Mouse (Mus musculus) intestine, embryonic 16.5 days (tissue): ENCODE measurements around the gene Rcan1. TPM values are rescaled to one million over a fixed set of nuclear protein-coding genes. Genes with fewer than 3 reads are reported as not detected.
A peak's percentile ranks its signal among the peaks of the same experiment; 100 is the strongest.

Source experiments
- ATAC-seq: fragments of 200-750 bp; cut with Nextera tagmentation; 2 replicates; pipeline ENCODE4 v1.8.0; 2017; ENCODE audit warnings: moderate TSS enrichment, moderate library complexity
- H3K27ac ChIP-seq: fragments of 300-500 bp; sonication (generic); 2 replicates; pipeline ENCODE4 v1.5.1; 2014; ENCODE audit warnings: mild to moderate bottlenecking, low read length
- H3K27me3 ChIP-seq: fragments of 300-500 bp; sonication (generic); replicated peaks from 2 replicates; pipeline ENCODE4 v1.6.1; 2014; ENCODE audit warnings: low read length, control low read depth, mixed read lengths; ENCODE audit not compliant: control insufficient read depth, insufficient read depth
- H3K36me3 ChIP-seq: fragments of 300-500 bp; sonication (generic); 2 replicates; pipeline ENCODE4 v1.6.1; 2014; ENCODE audit warnings: low read length, control low read depth; ENCODE audit not compliant: control insufficient read depth, insufficient read depth
- H3K4me1 ChIP-seq: fragments of 300-500 bp; sonication (generic); 2 replicates; pipeline ENCODE4 v1.6.1; 2014; ENCODE audit warnings: low read length, control low read depth, mixed read lengths; ENCODE audit not compliant: control insufficient read depth, insufficient read depth
- H3K4me2 ChIP-seq: fragments of 300-500 bp; sonication (generic); 2 replicates; pipeline ENCODE4 v1.6.1; 2014; ENCODE audit warnings: low read depth, low read length, control low read depth
- H3K4me3 ChIP-seq: fragments of 300-500 bp; sonication (generic); 2 replicates; pipeline ENCODE4 v1.5.1; 2014; ENCODE audit warnings: mild to moderate bottlenecking, low read length
- H3K9ac ChIP-seq: fragments of 300-500 bp; sonication (generic); 2 replicates; pipeline ENCODE4 v1.6.1; 2014; ENCODE audit warnings: low read depth, low read length
- H3K9me3 ChIP-seq: fragments of 300-500 bp; sonication (generic); 2 replicates; pipeline ENCODE4 v1.6.1; 2016; ENCODE audit warnings: low read length, control low read depth; ENCODE audit not compliant: control insufficient read depth
- WGBS: fragments of 180-500 bp; shearing (Covaris S2); extraction: QIAGEN DNeasy Blood & Tissue Kit; methylation state at CpG from one replicate; pipeline ENCODE4 v1.1.7; 2014; 5-methylcytosine and 5-hydroxymethylcytosine counted together
- polyA plus RNA-seq: library from polyadenylated mRNA; unstranded; fragments of >200 nt; fragmentation: Nextera tagmentation; extraction: Ambion mirVana; gene quantifications from 2 replicates; pipeline ENCODE4 v1.2.1, GENCODE M21; 2015

The Rcan1 gene
- polyA plus RNA-seq, 1 experiment from 2014 or later, result 23.6 TPM

GRCm38 (mm10) chr16:92478561-92479150 is 8.0 kb upstream of the Rcan1 start:
- Histone ChIP-seq H3K9me3 (no peaks in the 10 kb centered on the region), H3K27ac (no peak overlapping the region), H3K27me3 (peaks cover 10% of the 10 kb centered on the region), H3K4me2 (peak overlapping the region; percentile 53), H3K36me3 (no peaks in the 10 kb centered on the region), H3K4me3 (peak overlapping the region; percentile 29; the same call in 1 of the 2 replicates), H3K4me1 (0 out of 2 replicates have a peak, but pooled peaks cover 3% of the 10 kb centered on the region), H3K9ac (peak overlapping the region; percentile 16; the same call in 1 of the 2 replicates)
- 9% methylated on average over 21 of the region's 23 CpGs for WGBS
- no peak for ATAC-seq

- Histone ChIP-seq H3K4me3 (peak overlapping the region; percentile 23; the same call in 1 of the 2 replicates), H3K27ac (peak overlapping the region; percentile 69; the same call in 1 of the 2 replicates), H3K4me1 (0 out of 2 replicates have a peak, but pooled peaks cover 3% of the 10 kb centered on the region), H3K27me3 (peaks cover 10% of the 10 kb centered on the region), H3K9ac (no peak overlapping the region), H3K36me3 (no peaks in the 10 kb centered on the region), H3K9me3 (no peaks in the 10 kb centered on the region), H3K4me2 (peak overlapping the region; percentile 32; the same call in 1 of the 2 replicates)
- 49% methylated on average over 25 of the region's 25 CpGs for WGBS
- ATAC-seq, result peak; percentile 89
Measured at GRCm38 (mm10) chr16:92475093-92475860, 4.6 kb upstream of the Rcan1 start.

GRCm38 (mm10) chr16:92472898-92473297 is 2.2 kb upstream of the Rcan1 start:
- Histone ChIP-seq H3K4me3 (no peak overlapping the region), H3K27ac (no peak overlapping the region), H3K36me3 (no peaks in the 10 kb centered on the region), H3K9ac (no peak overlapping the region), H3K27me3 (peaks cover 3% of the 10 kb centered on the region; the same call in 1 of the 2 replicates), H3K4me1 (no peaks in the 10 kb centered on the region), H3K9me3 (no peaks in the 10 kb centered on the region), H3K4me2 (no peak overlapping the region)
- no peak for ATAC-seq
- WGBS, result 80% methylated on average over 3 of the region's 3 CpGs

- Histone ChIP-seq H3K27ac (no peak overlapping the region), H3K36me3 (no peaks in the 10 kb centered on the region), H3K4me3 (no peak overlapping the region), H3K9ac (no peak overlapping the region), H3K9me3 (no peaks in the 10 kb centered on the region), H3K27me3 (no peaks in the 10 kb centered on the region), H3K4me2 (no peak overlapping the region), H3K4me1 (peaks cover 10% of the 10 kb centered on the region)
- 82% methylated on average over 14 of the region's 14 CpGs for WGBS
- no peak for ATAC-seq
Measured at GRCm38 (mm10) chr16:92468459-92468858, 2.2 kb downstream of the Rcan1 start.

- no peak overlapping the region for H3K4me2 ChIP-seq
- ATAC-seq, result no peak
- H3K4me3 ChIP-seq, result no peak overlapping the region
- no peak overlapping the region for H3K27ac ChIP-seq
- no peaks in the 10 kb centered on the region for H3K27me3 ChIP-seq
- no peak overlapping the region for H3K9ac ChIP-seq
- no peaks in the 10 kb centered on the region for H3K36me3 ChIP-seq
- peaks cover 10% of the 10 kb centered on the region for H3K4me1 ChIP-seq
- no peaks in the 10 kb centered on the region for H3K9me3 ChIP-seq
- WGBS, result 80% methylated on average over 5 of the region's 5 CpGs
Measured at GRCm38 (mm10) chr16:92467041-92467440, 3.6 kb downstream of the Rcan1 start.

DNA sequence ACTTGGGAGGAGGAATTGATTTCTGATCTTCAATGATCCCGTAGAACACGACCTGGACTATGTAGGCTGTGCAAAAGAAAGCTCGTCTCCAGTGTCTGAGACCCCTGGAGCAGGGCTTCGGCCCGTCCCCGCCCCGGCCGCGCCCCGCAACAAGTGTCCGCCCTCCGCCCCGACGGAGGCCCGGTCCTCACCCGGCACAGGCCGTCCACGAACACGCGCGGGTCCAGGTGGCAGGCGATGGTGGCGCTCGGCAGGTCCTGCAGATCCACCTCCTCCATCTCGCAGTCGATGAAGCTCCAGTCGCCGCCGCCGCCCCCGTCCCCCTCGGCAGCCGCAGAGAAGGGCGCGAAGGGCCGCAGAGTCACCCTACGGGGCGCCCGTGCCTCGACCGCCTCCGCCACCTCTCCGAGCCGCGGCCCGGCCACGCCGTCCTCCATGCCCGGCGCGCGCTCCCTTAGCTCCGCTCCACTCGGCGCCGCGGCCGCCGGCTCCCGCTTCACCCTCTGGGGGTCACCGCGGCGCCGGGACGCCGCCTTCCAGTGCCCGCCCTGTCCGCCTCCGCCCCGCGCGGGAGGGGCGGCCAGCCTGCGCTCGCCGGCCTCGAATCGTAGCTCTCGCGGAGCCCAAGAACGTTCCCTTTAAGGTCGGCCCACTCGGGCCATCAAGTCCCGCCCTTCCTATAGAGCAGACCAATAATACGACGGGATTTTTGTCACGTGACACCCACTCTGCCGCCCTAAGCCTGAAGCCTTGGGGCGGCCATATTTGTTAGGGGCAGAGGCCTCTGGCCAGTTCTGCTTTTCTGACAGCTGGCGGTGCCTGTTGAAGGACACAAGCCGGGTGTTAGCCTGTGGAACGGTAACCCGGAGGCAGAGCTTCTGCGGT is 4.8 kb downstream of the Rcan1 start:
- ATAC-seq, result peak; percentile 99
- Histone ChIP-seq H3K4me2 (peak overlapping the region; percentile 90), H3K36me3 (no peaks in the 10 kb centered on the region), H3K4me1 (peaks cover 10% of the 10 kb centered on the region), H3K27ac (peak overlapping the region; percentile 41; the same call in 1 of the 2 replicates), H3K9me3 (no peaks in the 10 kb centered on the region), H3K4me3 (peak overlapping the region; percentile 90), H3K9ac (peak overlapping the region; percentile 87), H3K27me3 (no peaks in the 10 kb centered on the region)
- under 1% methylated on average over 90 of the region's 94 CpGs for WGBS

DNA sequence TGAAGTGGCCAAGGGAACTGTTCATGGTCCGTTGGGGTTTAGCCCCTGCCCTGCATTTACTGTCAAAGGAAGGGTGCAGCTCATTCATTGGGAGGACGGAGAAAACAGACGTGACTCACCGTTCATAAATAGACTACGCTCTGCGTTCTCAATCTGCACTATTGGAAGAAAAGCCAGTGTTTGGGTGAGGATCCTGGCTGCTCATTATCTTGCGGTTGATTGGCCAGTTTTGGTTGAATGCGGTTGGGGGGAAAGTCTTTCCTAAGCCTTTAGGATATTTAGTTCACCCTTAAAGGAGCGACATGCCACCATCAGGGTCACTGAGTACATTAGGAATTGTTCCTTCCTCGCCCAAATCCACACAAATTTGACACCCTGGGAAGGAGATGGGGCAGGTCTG is 5.4 kb downstream of the Rcan1 start:
- no peaks in the 10 kb centered on the region for H3K36me3 ChIP-seq
- H3K27ac ChIP-seq, result no peak overlapping the region
- H3K9me3 ChIP-seq, result no peaks in the 10 kb centered on the region
- ATAC-seq, result no peak
- H3K9ac ChIP-seq, result peak overlapping the region; percentile 87
- H3K4me1 ChIP-seq, result peaks cover 10% of the 10 kb centered on the region
- peak overlapping the region; percentile 90 for H3K4me2 ChIP-seq
- H3K27me3 ChIP-seq, result no peaks in the 10 kb centered on the region
- H3K4me3 ChIP-seq, result peak overlapping the region; percentile 90
- 6% methylated on average over 10 of the region's 10 CpGs for WGBS

GRCm38 (mm10) chr16:92464390-92464972 is 6.2 kb downstream of the Rcan1 start:
- peak overlapping the region; percentile 8; the same call in 1 of the 2 replicates for H3K27ac ChIP-seq
- no peaks in the 10 kb centered on the region for H3K27me3 ChIP-seq
- peak overlapping the region; percentile 90 for H3K4me3 ChIP-seq
- 31% methylated on average over 14 of the region's 14 CpGs for WGBS
- peak overlapping the region; percentile 90 for H3K4me2 ChIP-seq
- peak; percentile 38 for ATAC-seq
- peaks cover 10% of the 10 kb centered on the region for H3K4me1 ChIP-seq
- no peaks in the 10 kb centered on the region for H3K9me3 ChIP-seq
- no peaks in the 10 kb centered on the region for H3K36me3 ChIP-seq
- 0 out of 2 replicates have a peak overlapping the region, but pooled peaks have one; percentile 12 for H3K9ac ChIP-seq
